Mouse (Mus musculus) neural tube, embryonic 13.5 days (tissue): Measurements from ENCODE around the gene Gpr107. TPM values are rescaled to one million over a fixed set of nuclear protein-coding genes. Genes with fewer than 3 reads are reported as not detected.

ENCODE experiments used
- ATAC-seq: fragments of 200-750 bp; cut with Nextera tagmentation; 2 replicates; pipeline ENCODE4 v1.8.0; 2017; ENCODE audit warnings: low read depth, mild to moderate bottlenecking, moderate TSS enrichment, moderate library complexity
- H3K27ac ChIP-seq: fragments of 300-500 bp; sonication (generic); replicated peaks from 2 replicates; pipeline ENCODE4 v1.5.1; 2015; ENCODE audit warnings: moderate library complexity, mild to moderate bottlenecking, inconsistent platforms
- H3K27me3 ChIP-seq: fragments of 300-500 bp; sonication (generic); 2 replicates; pipeline ENCODE4 v1.6.1; 2015; ENCODE audit warnings: mild to moderate bottlenecking, inconsistent platforms
- H3K36me3 ChIP-seq: fragments of 300-500 bp; sonication (generic); 2 replicates; pipeline ENCODE4 v1.6.1; 2015; ENCODE audit warnings: mild to moderate bottlenecking, inconsistent platforms
- H3K4me1 ChIP-seq: fragments of 300-500 bp; sonication (generic); replicated peaks from 2 replicates; pipeline ENCODE4 v1.6.1; 2015; ENCODE audit warnings: inconsistent platforms
- H3K4me2 ChIP-seq: fragments of 300-500 bp; sonication (generic); 2 replicates; pipeline ENCODE4 v1.6.1; 2015; ENCODE audit warnings: inconsistent platforms, mild to moderate bottlenecking, moderate library complexity
- H3K4me3 ChIP-seq: fragments of 300-500 bp; sonication (generic); 2 replicates; pipeline ENCODE4 v1.5.1; 2015; ENCODE audit warnings: mild to moderate bottlenecking, inconsistent platforms
- H3K9ac ChIP-seq: fragments of 300-500 bp; sonication (generic); 2 replicates; pipeline ENCODE4 v1.6.1; 2015; ENCODE audit warnings: moderate library complexity, mild to moderate bottlenecking, inconsistent platforms
- H3K9me3 ChIP-seq: fragments of 300-500 bp; sonication (generic); 2 replicates; pipeline ENCODE4 v1.6.1; 2016; ENCODE audit warnings: inconsistent platforms
- WGBS: fragments of 180-500 bp; shearing (Covaris S2); methylation state at CpG from one replicate; pipeline ENCODE4 v1.1.7; 2015; 5-methylcytosine and 5-hydroxymethylcytosine counted together
- polyA plus RNA-seq: library from polyadenylated mRNA; unstranded; fragments of >200 nt; fragmentation: Nextera tagmentation; extraction: Ambion mirVana; gene quantifications from 2 replicates; pipeline ENCODE4 v1.2.1, GENCODE M21; 2015

Gpr107 gene
- polyA plus RNA-seq, 1 experiment from 2014 or later, result 34.9 TPM

GRCm38 (mm10) chr2:31209525-31209924 lies 57.4 kb downstream of the Gpr107 start:
- H3K27ac ChIP-seq, result no peak overlapping the region
- peaks cover 22% of the 10 kb centered on the region for H3K4me1 ChIP-seq
- no peak overlapping the region for H3K4me2 ChIP-seq
- WGBS, result 93% methylated on average over 4 of the region's 4 CpGs
- peaks cover 67% of the 10 kb centered on the region for H3K36me3 ChIP-seq
- H3K4me3 ChIP-seq, result no peak overlapping the region
- H3K9ac ChIP-seq, result no peak overlapping the region
- ATAC-seq, result no peak
- no peaks in the 10 kb centered on the region for H3K27me3 ChIP-seq
- no peaks in the 10 kb centered on the region for H3K9me3 ChIP-seq

- Histone ChIP-seq H3K36me3 (peaks cover 75% of the 10 kb centered on the region), H3K4me1 (peaks cover 22% of the 10 kb centered on the region)
- no peak for ATAC-seq
Observed at GRCm38 (mm10) chr2:31210144-31210847, 58.2 kb downstream of the Gpr107 start.

GRCm38 (mm10) chr2:31211204-31211603 lies 59.1 kb downstream of the Gpr107 start:
- Histone ChIP-seq H3K9ac (no peak overlapping the region), H3K27ac (no peak overlapping the region), H3K9me3 (no peaks in the 10 kb centered on the region), H3K4me2 (no peak overlapping the region), H3K4me1 (peaks cover 13% of the 10 kb centered on the region), H3K36me3 (peaks cover 83% of the 10 kb centered on the region), H3K27me3 (no peaks in the 10 kb centered on the region), H3K4me3 (no peak overlapping the region)
- 45% methylated on average over 3 of the region's 3 CpGs for WGBS
- ATAC-seq, result no peak

More at GRCm38 (mm10) chr2:31210144-31210847, 58.2 kb downstream of the Gpr107 start:
- WGBS, result 75% methylated on average over 11 of the region's 11 CpGs
- no peaks in the 10 kb centered on the region for H3K9me3 ChIP-seq
- H3K27ac ChIP-seq, result no peak overlapping the region
- H3K27me3 ChIP-seq, result no peaks in the 10 kb centered on the region
- H3K4me3 ChIP-seq, result no peak overlapping the region
- H3K9ac ChIP-seq, result no peak overlapping the region
- no peak overlapping the region for H3K4me2 ChIP-seq

GRCm38 (mm10) chr2:31214211-31214796 lies 62.2 kb downstream of the Gpr107 start:
- ATAC-seq, result no peak

GRCm38 (mm10) chr2:31218611-31219010 lies 66.5 kb downstream of the Gpr107 start:
- Histone ChIP-seq H3K27ac (no peak overlapping the region), H3K9ac (no peak overlapping the region), H3K4me2 (no peak overlapping the region), H3K9me3 (no peaks in the 10 kb centered on the region), H3K36me3 (peaks cover 28% of the 10 kb centered on the region), H3K4me1 (no peaks in the 10 kb centered on the region), H3K27me3 (no peaks in the 10 kb centered on the region), H3K4me3 (no peak overlapping the region)
- WGBS, result 76% methylated on average over 3 of the region's 3 CpGs
- no peak for ATAC-seq

More at GRCm38 (mm10) chr2:31214211-31214796, 62.2 kb downstream of the Gpr107 start:
- no peak overlapping the region for H3K27ac ChIP-seq
- H3K9ac ChIP-seq, result no peak overlapping the region
- H3K4me1 ChIP-seq, result no peaks in the 10 kb centered on the region; the same call in 1 of the 2 replicates
- peaks cover 69% of the 10 kb centered on the region for H3K36me3 ChIP-seq
- no peak overlapping the region for H3K4me2 ChIP-seq
- no peak overlapping the region for H3K4me3 ChIP-seq
- no peaks in the 10 kb centered on the region for H3K9me3 ChIP-seq
- no peaks in the 10 kb centered on the region for H3K27me3 ChIP-seq
- WGBS, result 68% methylated on average over 16 of the region's 16 CpGs

GRCm38 (mm10) chr2:31219470-31219869 lies 67.4 kb downstream of the Gpr107 start:
- H3K4me1 ChIP-seq, result no peaks in the 10 kb centered on the region
- H3K36me3 ChIP-seq, result peaks cover 20% of the 10 kb centered on the region
- H3K4me3 ChIP-seq, result no peak overlapping the region
- no peaks in the 10 kb centered on the region for H3K27me3 ChIP-seq
- H3K9me3 ChIP-seq, result no peaks in the 10 kb centered on the region
- no peak overlapping the region for H3K4me2 ChIP-seq
- ATAC-seq, result no peak
- no peak overlapping the region for H3K27ac ChIP-seq
- WGBS, result 86% methylated on average over 6 of the region's 6 CpGs
- H3K9ac ChIP-seq, result no peak overlapping the region

- no peak for ATAC-seq
- Histone ChIP-seq H3K36me3 (peaks cover 8% of the 10 kb centered on the region; the same call in 1 of the 2 replicates), H3K4me2 (no peak overlapping the region), H3K4me3 (no peak overlapping the region), H3K4me1 (no peaks in the 10 kb centered on the region), H3K9me3 (no peaks in the 10 kb centered on the region), H3K27ac (no peak overlapping the region), H3K27me3 (no peaks in the 10 kb centered on the region), H3K9ac (no peak overlapping the region)
- 61% methylated on average over 7 of the region's 7 CpGs for WGBS
Observed at GRCm38 (mm10) chr2:31220844-31221243, 68.7 kb downstream of the Gpr107 start.

- H3K27me3 ChIP-seq, result no peaks in the 10 kb centered on the region
- peaks cover 5% of the 10 kb centered on the region for H3K9me3 ChIP-seq
- 0 out of 2 replicates have a peak, but pooled peaks cover 3% of the 10 kb centered on the region for H3K36me3 ChIP-seq
- ATAC-seq, result no peak
- no peak overlapping the region for H3K9ac ChIP-seq
- H3K4me3 ChIP-seq, result no peak overlapping the region
- WGBS, result 88% methylated on average over 5 of the region's 5 CpGs
- no peak overlapping the region for H3K4me2 ChIP-seq
- no peak overlapping the region for H3K27ac ChIP-seq
- H3K4me1 ChIP-seq, result no peaks in the 10 kb centered on the region
Observed at GRCm38 (mm10) chr2:31221582-31221981, 69.5 kb downstream of the Gpr107 start.

GRCm38 (mm10) chr2:31228768-31229311 lies 76.7 kb downstream of the Gpr107 start:
- H3K27me3 ChIP-seq, result no peaks in the 10 kb centered on the region
- H3K9me3 ChIP-seq, result peaks cover 9% of the 10 kb centered on the region
- no peaks in the 10 kb centered on the region for H3K36me3 ChIP-seq
- no peak for ATAC-seq
- no peak overlapping the region for H3K4me2 ChIP-seq
- no peak overlapping the region for H3K4me3 ChIP-seq
- H3K27ac ChIP-seq, result no peak overlapping the region
- no peak overlapping the region for H3K9ac ChIP-seq
- WGBS, result 41% methylated on average over 1 of the region's 1 CpGs
- H3K4me1 ChIP-seq, result peaks cover 1% of the 10 kb centered on the region

- Histone ChIP-seq H3K9me3 (no peaks in the 10 kb centered on the region), H3K4me1 (peaks cover 12% of the 10 kb centered on the region), H3K4me2 (peak overlapping the region; percentile 41), H3K9ac (0 out of 2 replicates have a peak overlapping the region, but pooled peaks have one; percentile 34), H3K36me3 (no peaks in the 10 kb centered on the region), H3K4me3 (peak overlapping the region; percentile 13), H3K27ac (no peak overlapping the region), H3K27me3 (peaks cover 15% of the 10 kb centered on the region)
- ATAC-seq, result no peak
- WGBS, result 32% methylated on average over 23 of the region's 23 CpGs
Observed at GRCm38 (mm10) chr2:31239203-31239696, 87.1 kb downstream of the Gpr107 start.

GRCm38 (mm10) chr2:31239833-31240232 lies 87.7 kb downstream of the Gpr107 start:
- H3K9me3 ChIP-seq, result no peaks in the 10 kb centered on the region
- H3K9ac ChIP-seq, result no peak overlapping the region
- H3K27ac ChIP-seq, result no peak overlapping the region
- 88% methylated on average over 6 of the region's 6 CpGs for WGBS
- H3K4me1 ChIP-seq, result peaks cover 14% of the 10 kb centered on the region
- H3K4me2 ChIP-seq, result peak overlapping the region; percentile 41
- H3K4me3 ChIP-seq, result no peak overlapping the region
- H3K27me3 ChIP-seq, result peaks cover 15% of the 10 kb centered on the region
- no peaks in the 10 kb centered on the region for H3K36me3 ChIP-seq
- no peak for ATAC-seq

- peaks cover 21% of the 10 kb centered on the region for H3K4me1 ChIP-seq
- no peak for ATAC-seq
- H3K36me3 ChIP-seq, result no peaks in the 10 kb centered on the region
- peaks cover 15% of the 10 kb centered on the region for H3K27me3 ChIP-seq
- WGBS, result 11% methylated on average over 7 of the region's 7 CpGs
- H3K9me3 ChIP-seq, result no peaks in the 10 kb centered on the region
- no peak overlapping the region for H3K27ac ChIP-seq
- H3K9ac ChIP-seq, result no peak overlapping the region
- no peak overlapping the region for H3K4me2 ChIP-seq
- no peak overlapping the region for H3K4me3 ChIP-seq
Observed at GRCm38 (mm10) chr2:31241639-31242038, 89.5 kb downstream of the Gpr107 start.
